Mouse (Mus musculus) thymus, adult 2 months (tissue): Measurements from ENCODE around the gene Gxylt1. TPM values are rescaled to one million over a fixed set of nuclear protein-coding genes. Genes with fewer than 3 reads are reported as not detected.

ENCODE experiments used
- DNase-seq: peaks from one replicate; pipeline ENCODE4 v3.0.0; 2021
- H3K27ac ChIP-seq: fragments of 200-500 bp; 2 replicates; pipeline ENCODE4 v1.5.1; 2012; ENCODE audit warnings: low read length, control low read depth; ENCODE audit not compliant: control insufficient read depth, insufficient read depth
- H3K27me3 ChIP-seq: fragments of 200-500 bp; 2 replicates; pipeline ENCODE4 v1.6.1; 2012; ENCODE audit warnings: mild to moderate bottlenecking, low read length, moderate library complexity, mixed read lengths; ENCODE audit not compliant: control insufficient read depth, insufficient read depth
- H3K36me3 ChIP-seq: fragments of 200-500 bp; 2 replicates; pipeline ENCODE4 v1.6.1; 2012; ENCODE audit warnings: mild to moderate bottlenecking, low read length, moderate library complexity; ENCODE audit not compliant: control insufficient read depth, insufficient read depth
- H3K4me1 ChIP-seq: fragments of 200-500 bp; replicated peaks from 2 replicates; pipeline ENCODE4 v1.6.1; 2012; ENCODE audit warnings: low read length; ENCODE audit not compliant: control insufficient read depth, insufficient read depth
- H3K4me3 ChIP-seq: fragments of 200-500 bp; 2 replicates; pipeline ENCODE4 v1.5.1; 2012; ENCODE audit warnings: mild to moderate bottlenecking, low read length, control low read depth, moderate library complexity; ENCODE audit not compliant: control insufficient read depth, insufficient read depth
- CTCF ChIP-seq: fragments of 200-500 bp; IDR thresholded peaks from 2 replicates; pipeline ENCODE4 v1.5.1; 2012; ENCODE audit warnings: mild to moderate bottlenecking, control low read depth, low read length, moderate library complexity, borderline replicate concordance; ENCODE audit not compliant: control insufficient read depth, poor library complexity, insufficient read depth; ENCODE audit errors: extremely low read depth
- POLR2A ChIP-seq: fragments of 200-500 bp; IDR thresholded peaks from 2 replicates; pipeline ENCODE4 v1.6.1; 2012; ENCODE audit warnings: mild to moderate bottlenecking, low read length, control low read depth, moderate library complexity; ENCODE audit not compliant: control insufficient read depth, poor library complexity, insufficient read depth; ENCODE audit errors: extremely low read depth
- WGBS: fragments of 180-500 bp; shearing (Covaris S2); methylation state at CpG from one replicate; pipeline ENCODE4 v1.1.7; 2018; 5-methylcytosine and 5-hydroxymethylcytosine counted together
- polyA plus RNA-seq: library from polyadenylated mRNA; depleted of rRNA; stranded (reverse); fragments of >200 nt; gene quantifications from 2 replicates; pipeline ENCODE4 v1.2.3, GENCODE M21; 2012

Gene Gxylt1
- polyA plus RNA-seq, 1 experiment = 4.0 TPM

- Histone ChIP-seq H3K36me3 (no peaks in the 10 kb centered on the region), H3K27me3 (no peaks in the 10 kb centered on the region), H3K4me3 (no peak overlapping the region), H3K27ac (no peak overlapping the region), H3K4me1 (peaks cover 7% of the 10 kb centered on the region)
- TF ChIP-seq POLR2A (no peak), CTCF (no peak)
- WGBS = 45% methylated on average over 2 of the region's 2 CpGs
- no peak for DNase-seq
Measured at GRCm38 (mm10) chr15:93287628-93288027, 12.6 kb upstream of the Gxylt1 start.

GRCm38 (mm10) chr15:93285244-93285643, 10.3 kb upstream of the Gxylt1 start:
- DNase-seq = no peak
- H3K27me3 ChIP-seq = no peaks in the 10 kb centered on the region
- WGBS = 94% methylated on average over 15 of the region's 15 CpGs
- TF ChIP-seq CTCF = no peak
- no peak for TF ChIP-seq POLR2A
- H3K27ac ChIP-seq = no peak overlapping the region
- H3K4me1 ChIP-seq = peaks cover 7% of the 10 kb centered on the region
- no peaks in the 10 kb centered on the region for H3K36me3 ChIP-seq
- no peak overlapping the region for H3K4me3 ChIP-seq

GRCm38 (mm10) chr15:93284326-93284725, 9.3 kb upstream of the Gxylt1 start:
- DNase-seq = no peak
- TF ChIP-seq POLR2A (no peak), CTCF (no peak)
- 95% methylated on average over 6 of the region's 6 CpGs for WGBS
- Histone ChIP-seq H3K36me3 (no peaks in the 10 kb centered on the region), H3K27ac (no peak overlapping the region), H3K27me3 (no peaks in the 10 kb centered on the region), H3K4me3 (no peak overlapping the region), H3K4me1 (peaks cover 7% of the 10 kb centered on the region)

- H3K27ac ChIP-seq = no peak overlapping the region
- no peaks in the 10 kb centered on the region for H3K27me3 ChIP-seq
- DNase-seq = peak; percentile 22
- WGBS = 86% methylated on average over 11 of the region's 11 CpGs
- no peak for TF ChIP-seq CTCF
- TF ChIP-seq POLR2A = no peak
- H3K4me1 ChIP-seq = peaks cover 7% of the 10 kb centered on the region
- no peak overlapping the region for H3K4me3 ChIP-seq
- no peaks in the 10 kb centered on the region for H3K36me3 ChIP-seq
Measured at GRCm38 (mm10) chr15:93283349-93283748, 8.4 kb upstream of the Gxylt1 start.

GRCm38 (mm10) chr15:93276276-93276675, 1.3 kb upstream of the Gxylt1 start:
- no peak overlapping the region for H3K27ac ChIP-seq
- no peaks in the 10 kb centered on the region for H3K27me3 ChIP-seq
- TF ChIP-seq CTCF (no peak), POLR2A (no peak)
- H3K4me1 ChIP-seq = peaks cover 9% of the 10 kb centered on the region
- 20% methylated on average over 14 of the region's 14 CpGs for WGBS
- no peaks in the 10 kb centered on the region for H3K36me3 ChIP-seq
- no peak overlapping the region for H3K4me3 ChIP-seq
- DNase-seq = no peak

- DNase-seq = no peak
- H3K4me1 ChIP-seq = peaks cover 9% of the 10 kb centered on the region
- no peaks in the 10 kb centered on the region for H3K36me3 ChIP-seq
- peak overlapping the region; percentile 80 for H3K4me3 ChIP-seq
- under 1% methylated on average over 21 of the region's 21 CpGs for WGBS
- peak overlapping the region; percentile 64 for H3K27ac ChIP-seq
- H3K27me3 ChIP-seq = no peaks in the 10 kb centered on the region
- no peak for TF ChIP-seq POLR2A
- TF ChIP-seq CTCF = no peak
Measured at GRCm38 (mm10) chr15:93275623-93276022, 644 bp upstream of the Gxylt1 start.
